ENCODE assay signal across 27 mouse cellular contexts in the genomic region with DNA sequence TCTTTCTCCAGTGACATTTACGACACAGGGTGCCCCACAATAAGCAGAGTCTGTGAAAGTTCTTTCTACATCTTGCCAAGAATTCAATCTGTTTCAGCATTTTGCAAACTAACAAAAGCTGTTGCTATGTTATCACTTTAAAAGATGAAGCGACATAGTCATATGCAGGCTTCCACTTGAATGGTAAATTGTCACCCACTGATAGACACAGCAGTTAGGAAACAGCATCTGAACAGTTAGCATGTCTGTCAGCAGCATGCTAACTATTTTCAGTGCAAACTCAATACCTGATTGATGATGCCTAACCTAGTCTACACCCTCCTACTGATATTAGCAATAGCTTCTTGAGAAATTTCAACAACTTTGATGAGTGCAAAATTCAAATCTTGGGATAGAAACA.
"Had no signal": no experiment of that assay in that cellular context is flagged by ENCODE, and none has a peak within 500 bp of the region (broad histone marks: within the 10 kb centered on the region; RNA-seq: fewer than 3 reads in every experiment).

No protein-coding gene starts in this region.

- H3K4me1 ChIP-seq: heart, embryonic 13.5 days; heart, embryonic 15.5 days; hindbrain, embryonic 13.5 days; hindbrain, embryonic 15.5 days; kidney, embryonic 15.5 days; limb, embryonic 13.5 days; limb, embryonic 15.5 days; liver, embryonic 12.5 days had no signal

- H3K27me3 ChIP-seq: heart, embryonic 13.5 days; heart, embryonic 15.5 days; hindbrain, embryonic 13.5 days; hindbrain, embryonic 15.5 days; kidney, embryonic 15.5 days; limb, embryonic 13.5 days; limb, embryonic 15.5 days; liver, embryonic 12.5 days had no signal

- H3K4me3 ChIP-seq: heart, adult 2 months; heart, embryonic 13.5 days; heart, embryonic 15.5 days; hindbrain, embryonic 13.5 days; hindbrain, embryonic 15.5 days; kidney, embryonic 15.5 days; limb, embryonic 13.5 days; limb, embryonic 15.5 days; liver, embryonic 12.5 days had no signal

- DNase-seq: gastrocnemius, postnatal 14 days; gastrocnemius, postnatal 36 days; heart, adult 11 months; heart, adult 2 months; heart, postnatal 14 days; heart, postnatal 36 days; kidney, adult 11 months; kidney, adult 2 months; kidney, adult 9 months; kidney, postnatal 14 days; kidney, postnatal 36 days; layer of hippocampus, postnatal 36 days; left cerebral cortex, postnatal 4 days; lung, adult 18-20 months had no signal

- ATAC-seq: hindbrain, postnatal 0 days; intestine, embryonic 16.5 days; liver, embryonic 12.5 days had no signal

- H3K9ac ChIP-seq: heart, embryonic 13.5 days; heart, embryonic 15.5 days; hindbrain, embryonic 13.5 days; hindbrain, embryonic 15.5 days; kidney, embryonic 15.5 days; limb, embryonic 13.5 days; limb, embryonic 15.5 days; liver, embryonic 12.5 days; liver, embryonic 14.5 days had no signal

- H3K4me2 ChIP-seq: heart, embryonic 11.5 days; heart, embryonic 13.5 days; heart, embryonic 15.5 days; hindbrain, embryonic 13.5 days; hindbrain, embryonic 15.5 days; kidney, embryonic 15.5 days; limb, embryonic 13.5 days; limb, embryonic 15.5 days; liver, embryonic 12.5 days had no signal

- H3K27ac ChIP-seq: heart, adult 2 months; heart, embryonic 13.5 days; heart, embryonic 15.5 days; hindbrain, embryonic 13.5 days; hindbrain, embryonic 15.5 days; hindbrain, postnatal 0 days; kidney, embryonic 15.5 days; kidney, postnatal 0 days; limb, embryonic 13.5 days; limb, embryonic 15.5 days; liver, embryonic 12.5 days; liver, embryonic 14.5 days had no signal

- H3K9me3 ChIP-seq: heart, embryonic 13.5 days; heart, embryonic 15.5 days; hindbrain, embryonic 13.5 days; kidney, embryonic 15.5 days; limb, embryonic 13.5 days; limb, embryonic 15.5 days; liver, embryonic 12.5 days had no signal

- H3K36me3 ChIP-seq: heart, embryonic 13.5 days; heart, embryonic 15.5 days; hindbrain, embryonic 13.5 days; hindbrain, embryonic 15.5 days; kidney, embryonic 15.5 days; limb, embryonic 13.5 days; limb, embryonic 15.5 days; liver, embryonic 12.5 days had no signal
